Mouse (Mus musculus) liver, embryonic 13.5 days (tissue): ENCODE results near the gene Cxxc4. TPM values are rescaled to one million over a fixed set of nuclear protein-coding genes. Genes with fewer than 3 reads are reported as not detected.
A peak's percentile ranks its signal among the peaks of the same experiment; 100 is the strongest.
"Not testable (repeated sequence)": the region's sequence is repeated elsewhere in the genome, so short reads cannot be mapped to it uniquely, and the experiment has no call there.

ENCODE experiments used
- ATAC-seq: fragments of 200-750 bp; cut with Nextera tagmentation; 2 replicates; pipeline ENCODE4 v1.8.0; 2017; ENCODE audit warnings: low read depth, mild to moderate bottlenecking, moderate number of reproducible peaks, moderate library complexity
- DNase-seq: peaks from one replicate; pipeline ENCODE4 v3.0.0; 2022
- H3K27ac ChIP-seq: fragments of 300-500 bp; sonication (generic); 2 replicates; pipeline ENCODE4 v1.5.1; 2015; ENCODE audit warnings: moderate library complexity, mild to moderate bottlenecking, inconsistent platforms
- H3K27me3 ChIP-seq: fragments of 300-500 bp; sonication (generic); 2 replicates; pipeline ENCODE4 v1.6.1; 2015; ENCODE audit warnings: mild to moderate bottlenecking, inconsistent platforms
- H3K36me3 ChIP-seq: fragments of 300-500 bp; sonication (generic); 2 replicates; pipeline ENCODE4 v1.6.1; 2015; ENCODE audit warnings: mild to moderate bottlenecking, inconsistent platforms
- H3K4me1 ChIP-seq: fragments of 300-500 bp; sonication (generic); replicated peaks from 2 replicates; pipeline ENCODE4 v1.6.1; 2015; ENCODE audit warnings: inconsistent platforms
- H3K4me2 ChIP-seq: fragments of 300-500 bp; sonication (generic); 2 replicates; pipeline ENCODE4 v1.6.1; 2015; ENCODE audit warnings: inconsistent platforms, mild to moderate bottlenecking, moderate library complexity
- H3K4me3 ChIP-seq: fragments of 300-500 bp; sonication (generic); replicated peaks from 2 replicates; pipeline ENCODE4 v1.5.1; 2015; ENCODE audit warnings: mild to moderate bottlenecking, inconsistent platforms
- H3K9ac ChIP-seq: fragments of 300-500 bp; sonication (generic); 2 replicates; pipeline ENCODE4 v1.6.1; 2015; ENCODE audit warnings: mild to moderate bottlenecking, inconsistent platforms
- H3K9me3 ChIP-seq: fragments of 300-500 bp; sonication (generic); replicated peaks from 2 replicates; pipeline ENCODE4 v1.6.1; 2016; ENCODE audit warnings: inconsistent platforms
- WGBS: fragments of 180-500 bp; shearing (Covaris S2); methylation state at CpG from one replicate; pipeline ENCODE4 v1.1.7; 2015; ENCODE audit not compliant: insufficient replicate concordance; 5-methylcytosine and 5-hydroxymethylcytosine counted together
- polyA plus RNA-seq: library from polyadenylated mRNA; unstranded; fragments of >200 nt; fragmentation: Nextera tagmentation; extraction: Ambion mirVana; gene quantifications from 2 replicates; pipeline ENCODE4 v1.2.1, GENCODE M21; 2015

The Cxxc4 gene
- 0.33 and 0.42 TPM in 2 replicates for polyA plus RNA-seq

GRCm38 (mm10) chr3:134236414-134237112 is at the start of gene Cxxc4:
Cxxc4 (plus strand) TSS chr3:134236484.
- Histone ChIP-seq H3K9me3 (no peaks in the 10 kb centered on the region), H3K4me3 (peak within 1 kb of the TSS; percentile 47), H3K27me3 (peaks cover 67% of the 10 kb centered on the region), H3K9ac (no peak within 1 kb of the TSS; the same call in 1 of the 2 replicates), H3K4me2 (peak within 1 kb of the TSS; percentile 63), H3K36me3 (no peaks in the 10 kb centered on the region), H3K4me1 (peaks cover 4% of the 10 kb centered on the region; the same call in 1 of the 2 replicates), H3K27ac (no peak within 1 kb of the TSS)
- 5% methylated on average over 10 of the region's 22 CpGs for WGBS
- DNase-seq, result no peak
- ATAC-seq, result peak; percentile 39; the same call in 1 of the 2 replicates

- no peak overlapping the region for H3K27ac ChIP-seq
- ATAC-seq (no peak), DNase-seq (no peak)
- no peak overlapping the region for H3K4me3 ChIP-seq
- H3K4me2 ChIP-seq, result no peak overlapping the region
- H3K27me3 ChIP-seq, result no peaks in the 10 kb centered on the region
- no peak overlapping the region for H3K9ac ChIP-seq
- WGBS, result 62% methylated on average over 12 of the region's 12 CpGs
- H3K9me3 ChIP-seq, result no peaks in the 10 kb centered on the region
- H3K36me3 ChIP-seq, result no peaks in the 10 kb centered on the region
- no peaks in the 10 kb centered on the region for H3K4me1 ChIP-seq
These were observed 47.0 kb upstream of the Cxxc4 start for GRCm38 (mm10) chr3:134188979-134189946.

DNA sequence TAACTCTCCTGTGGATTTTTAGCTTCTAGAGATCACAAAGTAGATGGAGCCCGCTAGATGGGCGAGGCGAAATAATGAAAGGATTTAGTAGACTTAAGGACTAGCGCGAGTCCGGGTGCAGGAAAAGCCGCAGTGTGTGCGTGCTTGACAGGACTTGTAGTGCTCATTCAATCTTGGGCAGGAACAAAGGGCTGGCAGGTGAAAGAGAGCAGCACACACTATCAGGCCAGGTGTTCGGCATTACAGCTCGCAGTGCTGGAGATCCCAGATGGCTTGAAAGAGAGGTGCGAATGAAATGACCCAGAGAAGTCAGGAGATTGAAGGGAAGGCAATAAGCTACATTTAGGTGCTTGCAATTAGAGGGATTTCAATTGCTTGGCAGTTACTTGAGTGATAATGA is 46.2 kb upstream of the Cxxc4 start:
- ATAC-seq, result no peak
- Histone ChIP-seq H3K4me3 (no peak overlapping the region), H3K9ac (no peak overlapping the region), H3K36me3 (no peaks in the 10 kb centered on the region), H3K27me3 (no peaks in the 10 kb centered on the region), H3K4me2 (peak overlapping the region; percentile 24; the same call in 1 of the 2 replicates), H3K9me3 (no peaks in the 10 kb centered on the region), H3K4me1 (no peaks in the 10 kb centered on the region), H3K27ac (no peak overlapping the region)
- DNase-seq, result no peak
- 55% methylated on average over 11 of the region's 11 CpGs for WGBS

DNA sequence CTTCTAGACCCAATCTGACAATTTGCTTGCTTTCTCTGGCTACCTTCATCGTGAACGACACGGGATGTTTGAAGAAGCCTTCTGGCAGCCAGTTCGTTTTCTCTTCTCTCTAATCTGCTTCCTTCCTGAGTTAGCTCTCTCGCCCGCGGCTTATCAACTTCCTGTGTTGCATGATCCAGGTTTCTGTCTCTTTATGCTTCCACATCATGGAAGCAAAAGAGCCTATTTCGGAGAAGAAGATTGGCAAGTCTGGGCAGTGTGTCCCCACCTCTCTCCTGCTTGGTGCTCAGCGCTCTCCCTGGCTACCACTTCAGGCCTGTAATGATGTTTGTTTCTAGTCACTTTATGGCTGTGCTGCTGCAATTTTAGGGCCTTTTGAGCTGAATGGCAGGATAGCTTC is 36.4 kb upstream of the Cxxc4 start:
- 3% methylated on average over 9 of the region's 9 CpGs for WGBS
- 0 out of 2 replicates have a peak overlapping the region, but pooled peaks have one; percentile 19 for H3K4me2 ChIP-seq

DNA sequence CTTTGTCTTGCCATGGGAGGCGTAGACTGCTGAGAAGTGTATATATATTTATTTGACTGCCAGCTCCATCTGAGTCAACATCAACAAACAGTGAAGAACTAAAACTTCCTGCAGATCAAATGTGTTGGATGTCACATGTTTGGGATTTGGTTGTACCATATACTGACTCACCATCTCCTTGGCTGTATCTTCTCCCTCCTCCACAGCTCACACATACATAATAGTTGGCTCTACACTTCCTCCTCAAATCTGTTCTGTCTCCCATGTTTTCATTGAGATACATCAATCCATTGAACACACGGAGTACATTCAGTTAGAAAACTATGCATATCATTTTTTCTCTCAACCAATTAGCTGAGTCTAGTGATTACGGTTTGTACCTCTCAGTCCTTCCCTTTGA is 29.7 kb upstream of the Cxxc4 start:
- Histone ChIP-seq H3K9ac (no peak overlapping the region), H3K27me3 (no peaks in the 10 kb centered on the region), H3K27ac (no peak overlapping the region), H3K36me3 (no peaks in the 10 kb centered on the region), H3K4me1 (no peaks in the 10 kb centered on the region), H3K4me2 (no peak overlapping the region), H3K9me3 (no peaks in the 10 kb centered on the region), H3K4me3 (no peak overlapping the region)
- DNase-seq, result no peak
- WGBS, result 71% methylated on average over 3 of the region's 3 CpGs
- no peak for ATAC-seq

More for the DNA sequence above, 36.4 kb upstream of the Cxxc4 start:
- Histone ChIP-seq H3K27me3 (no peaks in the 10 kb centered on the region), H3K27ac (no peak overlapping the region), H3K4me1 (no peaks in the 10 kb centered on the region), H3K4me3 (no peak overlapping the region), H3K36me3 (no peaks in the 10 kb centered on the region), H3K9me3 (no peaks in the 10 kb centered on the region), H3K9ac (no peak overlapping the region)
- ATAC-seq (no peak), DNase-seq (no peak)

- Histone ChIP-seq H3K27me3 (no peaks in the 10 kb centered on the region), H3K4me3 (no peak overlapping the region), H3K27ac (no peak overlapping the region), H3K4me1 (no peaks in the 10 kb centered on the region), H3K36me3 (no peaks in the 10 kb centered on the region), H3K9ac (no peak overlapping the region), H3K9me3 (no peaks in the 10 kb centered on the region), H3K4me2 (no peak overlapping the region)
- no peak for ATAC-seq
- DNase-seq, result no peak
- WGBS, result 55% methylated on average over 6 of the region's 6 CpGs
These were observed 25.3 kb upstream of the Cxxc4 start for GRCm38 (mm10) chr3:134210950-134211349.

DNA sequence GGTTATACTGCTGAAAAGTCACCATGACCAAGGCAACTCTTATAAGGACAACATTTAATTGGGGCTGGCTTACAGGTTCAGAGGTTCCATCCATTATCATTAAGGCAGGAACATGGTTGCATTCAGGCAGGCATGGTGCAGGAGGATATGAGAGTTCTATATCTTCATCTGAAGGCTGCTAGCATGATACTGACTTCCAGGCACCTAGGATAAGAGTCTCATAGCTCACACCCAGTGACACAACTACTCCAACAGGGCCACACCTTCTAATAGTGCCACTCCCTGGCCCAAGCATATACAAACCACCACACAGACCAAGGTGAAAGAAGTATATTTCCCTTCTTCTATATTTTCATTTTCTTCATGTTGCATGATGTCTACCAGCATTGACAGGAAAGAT is 16.4 kb upstream of the Cxxc4 start:
- not testable (repeated sequence) for H3K9ac ChIP-seq, H3K4me1 ChIP-seq, DNase-seq, H3K4me2 ChIP-seq, H3K9me3 ChIP-seq, H3K27ac ChIP-seq, H3K27me3 ChIP-seq, H3K36me3 ChIP-seq, H3K4me3 ChIP-seq
- ATAC-seq, result peak; percentile 71

GRCm38 (mm10) chr3:134221002-134221401 is 15.3 kb upstream of the Cxxc4 start:
- H3K27me3 ChIP-seq, result no peaks in the 10 kb centered on the region
- ATAC-seq (no peak), DNase-seq (no peak)
- no peak overlapping the region for H3K4me2 ChIP-seq
- no peaks in the 10 kb centered on the region for H3K9me3 ChIP-seq
- no peak overlapping the region for H3K9ac ChIP-seq
- WGBS, result 19% methylated on average over 2 of the region's 2 CpGs
- no peaks in the 10 kb centered on the region for H3K36me3 ChIP-seq
- H3K4me3 ChIP-seq, result no peak overlapping the region
- H3K27ac ChIP-seq, result no peak overlapping the region
- no peaks in the 10 kb centered on the region for H3K4me1 ChIP-seq

DNA sequence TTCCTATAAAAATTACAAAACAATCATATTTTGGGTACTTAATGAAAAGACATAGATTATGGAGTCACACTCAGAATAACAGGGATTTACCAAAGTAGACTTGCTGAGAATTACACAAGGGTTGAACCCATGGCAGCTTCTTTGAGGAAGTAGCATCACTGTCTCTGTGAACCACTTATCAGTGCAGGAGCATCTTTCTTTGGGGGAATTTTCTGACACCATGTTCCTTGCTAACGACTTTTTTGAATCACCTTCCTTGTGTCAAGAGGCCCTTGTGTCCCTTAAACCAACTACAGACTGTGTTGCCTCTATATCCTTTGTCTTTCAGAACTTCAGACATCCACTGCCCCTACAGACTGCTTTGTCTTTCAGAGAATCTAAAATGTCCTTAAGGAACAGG is 13.7 kb upstream of the Cxxc4 start:
- no peak overlapping the region for H3K4me3 ChIP-seq
- no peaks in the 10 kb centered on the region for H3K36me3 ChIP-seq
- 13% methylated on average over 1 of the region's 1 CpGs for WGBS
- no peaks in the 10 kb centered on the region for H3K27me3 ChIP-seq
- ATAC-seq, result no peak
- no peak overlapping the region for H3K4me2 ChIP-seq
- no peaks in the 10 kb centered on the region for H3K4me1 ChIP-seq
- H3K27ac ChIP-seq, result no peak overlapping the region
- H3K9ac ChIP-seq, result no peak overlapping the region
- no peak for DNase-seq
- no peaks in the 10 kb centered on the region for H3K9me3 ChIP-seq

DNA sequence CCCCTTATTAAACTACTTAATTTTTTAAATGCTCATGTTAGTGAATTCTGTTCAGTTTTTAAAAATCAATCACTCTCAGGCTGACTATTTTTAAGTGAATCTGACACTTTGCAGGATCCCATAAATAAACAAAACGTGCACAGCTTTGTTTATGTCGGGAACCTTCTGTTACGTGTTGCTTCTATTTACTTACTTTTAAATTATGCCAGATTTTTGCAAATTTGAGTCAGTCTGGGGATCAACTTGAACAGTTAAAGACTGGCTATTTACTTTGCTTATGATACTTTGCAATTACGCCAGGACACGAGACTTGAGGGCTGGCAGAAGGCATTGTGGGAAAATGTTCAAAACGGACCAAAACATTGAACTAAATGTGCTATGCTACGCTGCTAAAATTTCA is 12.3 kb upstream of the Cxxc4 start:
- no peak overlapping the region for H3K27ac ChIP-seq
- no peak for DNase-seq
- H3K4me1 ChIP-seq, result no peaks in the 10 kb centered on the region
- no peak overlapping the region for H3K4me3 ChIP-seq
- ATAC-seq, result no peak
- no peaks in the 10 kb centered on the region for H3K9me3 ChIP-seq
- H3K9ac ChIP-seq, result no peak overlapping the region
- H3K27me3 ChIP-seq, result no peaks in the 10 kb centered on the region
- WGBS, result 73% methylated on average over 7 of the region's 7 CpGs
- H3K4me2 ChIP-seq, result no peak overlapping the region
- no peaks in the 10 kb centered on the region for H3K36me3 ChIP-seq

- DNase-seq, result no peak
- Histone ChIP-seq H3K27me3 (no peaks in the 10 kb centered on the region), H3K9ac (no peak overlapping the region), H3K36me3 (no peaks in the 10 kb centered on the region), H3K27ac (no peak overlapping the region), H3K4me1 (no peaks in the 10 kb centered on the region), H3K4me2 (no peak overlapping the region), H3K4me3 (no peak overlapping the region), H3K9me3 (no peaks in the 10 kb centered on the region)
- WGBS, result 79% methylated on average over 3 of the region's 3 CpGs
- ATAC-seq, result no peak
These were observed 10.4 kb upstream of the Cxxc4 start for GRCm38 (mm10) chr3:134225928-134226327.
